Mouse (Mus musculus): Measurements from ENCODE around the gene 5031439G07Rik.

- TF ChIP-seq CTCF (IDR thresholded peaks at IDR 0.05; ENCODE audit: borderline replicate concordance, control insufficient read depth, extremely low read depth, insufficient read depth, low read length, poor library complexity) (no peak), POLR2A (IDR thresholded peaks at IDR 0.05; ENCODE audit: control insufficient read depth, extremely low read depth, insufficient read depth, low read length, poor library complexity) (no peak)
Observed at GRCm38 (mm10) chr15:85026197-85026596, 37.8 kb upstream of the 5031439G07Rik start.
